Mouse (Mus musculus) hindbrain, embryonic 12.5 days (tissue): ENCODE results near the gene Gdf15. TPM values are rescaled to one million over a fixed set of nuclear protein-coding genes. Genes with fewer than 3 reads are reported as not detected.

Experiments
- ATAC-seq: fragments of 200-750 bp; cut with Nextera tagmentation; 2 replicates; pipeline ENCODE4 v1.8.0; 2017; ENCODE audit warnings: moderate TSS enrichment; ENCODE audit not compliant: low FRiP score
- H3K27ac ChIP-seq: fragments of 300-500 bp; sonication (generic); 2 replicates; pipeline ENCODE4 v1.5.1; 2016; ENCODE audit warnings: mild to moderate bottlenecking
- H3K27me3 ChIP-seq: fragments of 300-500 bp; sonication (generic); 2 replicates; pipeline ENCODE4 v1.6.1; 2016; ENCODE audit warnings: mild to moderate bottlenecking
- H3K36me3 ChIP-seq: fragments of 300-500 bp; sonication (generic); 2 replicates; pipeline ENCODE4 v1.6.1; 2016; ENCODE audit warnings: mild to moderate bottlenecking
- H3K4me1 ChIP-seq: fragments of 300-500 bp; sonication (generic); 2 replicates; pipeline ENCODE4 v1.6.1; 2016
- H3K4me2 ChIP-seq: fragments of 300-500 bp; sonication (generic); replicated peaks from 2 replicates; pipeline ENCODE4 v1.6.1; 2016; ENCODE audit warnings: mild to moderate bottlenecking
- H3K4me3 ChIP-seq: fragments of 300-500 bp; sonication (generic); 2 replicates; pipeline ENCODE4 v1.5.1; 2016; ENCODE audit warnings: mild to moderate bottlenecking
- H3K9ac ChIP-seq: fragments of 300-500 bp; sonication (generic); 2 replicates; pipeline ENCODE4 v1.6.1; 2016; ENCODE audit warnings: mild to moderate bottlenecking, moderate library complexity
- H3K9me3 ChIP-seq: fragments of 300-500 bp; sonication (generic); replicated peaks from 2 replicates; pipeline ENCODE4 v1.6.1; 2016; ENCODE audit warnings: mild to moderate bottlenecking
- WGBS: fragments of 180-500 bp; shearing (Covaris S2); methylation state at CpG from one replicate; pipeline ENCODE4 v1.1.7; 2016; 5-methylcytosine and 5-hydroxymethylcytosine counted together
- polyA plus RNA-seq: library from polyadenylated mRNA; unstranded; fragments of >200 nt; fragmentation: Nextera tagmentation; extraction: Ambion mirVana; gene quantifications from 2 replicates; pipeline ENCODE4 v1.2.1, GENCODE M21; 2016

Gdf15 gene
- polyA plus RNA-seq: 0.15 and 0.17 TPM in 2 replicates

DNA sequence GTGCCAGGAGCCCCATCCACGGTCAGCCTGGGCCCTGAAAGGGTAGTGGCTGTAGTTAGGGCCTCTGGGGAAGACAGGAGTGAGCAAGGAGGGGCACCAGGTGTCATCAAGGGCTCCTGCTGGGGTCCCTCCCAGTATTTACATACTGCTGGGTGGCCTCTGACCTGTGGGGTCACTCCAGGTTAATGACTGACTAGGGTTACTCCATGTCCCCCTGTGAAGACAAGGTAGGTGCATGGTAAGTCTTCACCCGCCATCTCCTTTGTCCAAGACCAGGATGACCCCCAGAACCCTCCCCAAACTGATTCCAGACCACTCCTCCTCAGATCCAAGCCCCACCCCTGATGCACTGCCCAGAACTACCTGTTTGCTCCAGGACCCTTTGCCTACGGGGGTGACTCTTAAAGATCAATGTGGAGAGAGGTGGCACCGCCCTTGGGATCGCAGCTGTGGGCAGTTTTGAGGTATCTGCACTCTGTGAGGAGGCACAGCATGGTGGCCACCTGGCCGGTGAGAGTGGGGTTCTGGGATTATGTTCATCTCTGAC lies at the start of gene Gdf15:
Gene Gdf15, minus strand, starts transcription at position 111 of the 547 bp plus-strand sequence.
- 80% methylated on average over 6 of the region's 6 CpGs for WGBS
- ATAC-seq: no peak
- no peak within 1 kb of the TSS for H3K9ac ChIP-seq

DNA sequence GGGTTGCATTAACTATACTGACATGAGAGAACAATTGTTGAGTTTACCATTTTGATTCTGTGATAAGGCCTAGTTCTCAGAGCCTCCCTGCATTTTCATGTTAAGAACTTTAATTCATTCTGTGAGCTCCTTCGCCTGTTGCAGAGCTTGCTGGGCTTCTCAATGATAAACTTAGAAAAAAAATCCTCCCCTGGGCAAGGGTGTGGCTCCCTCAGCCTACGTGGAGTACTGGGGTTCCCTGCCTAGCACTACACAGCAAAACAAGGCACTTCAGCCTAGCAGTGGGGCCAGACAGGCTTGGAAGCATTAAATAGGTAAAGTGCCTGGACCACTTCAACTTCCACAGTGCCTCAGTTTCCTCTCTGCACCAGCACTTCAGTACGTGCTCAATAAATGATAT lies 49.2 kb upstream of the Gdf15 start:
- peaks cover 26% of the 10 kb centered on the region for H3K36me3 ChIP-seq
- no peak overlapping the region for H3K4me2 ChIP-seq
- H3K27me3 ChIP-seq: peaks cover 6% of the 10 kb centered on the region; the same call in 1 of the 2 replicates
- 80% methylated on average over 3 of the region's 3 CpGs for WGBS
- H3K9me3 ChIP-seq: no peaks in the 10 kb centered on the region
- no peak overlapping the region for H3K9ac ChIP-seq
- H3K4me3 ChIP-seq: no peak overlapping the region
- H3K4me1 ChIP-seq: peaks cover 6% of the 10 kb centered on the region
- H3K27ac ChIP-seq: no peak overlapping the region
- ATAC-seq: no peak

More for the DNA sequence above, at the start of gene Gdf15:
- Histone ChIP-seq H3K9me3 (no peaks in the 10 kb centered on the region), H3K27me3 (peaks cover 21% of the 10 kb centered on the region), H3K4me3 (no peak within 1 kb of the TSS), H3K27ac (no peak within 1 kb of the TSS), H3K4me1 (peaks cover 37% of the 10 kb centered on the region), H3K4me2 (0 out of 2 replicates have a peak within 1 kb of the TSS, but pooled peaks have one; percentile 4), H3K36me3 (no peaks in the 10 kb centered on the region)

DNA sequence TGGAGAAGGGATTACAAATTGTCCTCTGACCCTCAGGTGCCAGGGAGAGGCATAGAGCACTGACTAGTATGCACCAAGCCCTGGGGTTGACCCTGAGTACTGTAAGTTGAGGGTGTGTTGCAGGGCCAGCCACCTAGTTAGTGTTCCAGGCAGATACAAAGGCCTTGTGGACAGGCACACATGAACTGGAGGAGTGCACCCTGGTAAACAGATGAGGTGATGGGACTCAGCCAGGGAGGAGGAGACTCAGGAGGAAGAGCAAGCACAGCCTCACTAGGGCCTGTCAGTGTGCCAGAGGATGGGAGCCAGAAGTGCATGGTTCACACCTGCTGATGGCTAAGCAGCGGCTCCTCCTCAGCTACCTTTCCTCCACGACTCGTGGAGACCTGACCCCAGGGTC lies 47.8 kb upstream of the Gdf15 start:
- Histone ChIP-seq H3K4me1 (peaks cover 6% of the 10 kb centered on the region), H3K9ac (no peak overlapping the region), H3K36me3 (peaks cover 27% of the 10 kb centered on the region), H3K4me2 (no peak overlapping the region), H3K4me3 (no peak overlapping the region), H3K27ac (no peak overlapping the region), H3K9me3 (no peaks in the 10 kb centered on the region), H3K27me3 (peaks cover 6% of the 10 kb centered on the region; the same call in 1 of the 2 replicates)
- no peak for ATAC-seq
- WGBS: 84% methylated on average over 3 of the region's 3 CpGs

DNA sequence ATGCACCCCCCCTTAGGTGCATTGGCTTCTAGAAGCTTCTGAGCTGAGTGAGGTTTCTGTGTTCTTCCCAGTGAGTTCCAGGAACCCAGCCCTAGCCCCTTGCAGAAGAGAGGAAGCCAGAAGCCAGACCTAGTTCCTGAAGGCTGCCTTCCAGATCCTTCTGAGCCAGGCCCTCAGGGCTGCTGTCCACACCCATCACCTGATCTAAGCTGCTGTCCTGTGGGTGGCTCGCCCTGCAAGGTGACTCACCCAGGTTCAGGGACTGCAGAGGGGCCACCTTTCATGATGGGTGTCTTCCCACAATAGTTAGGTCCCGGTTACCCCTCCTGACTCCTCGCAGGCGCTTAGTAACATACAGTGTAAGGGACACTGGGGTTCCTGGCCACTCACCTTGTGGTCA lies 47.1 kb upstream of the Gdf15 start:
- ATAC-seq: no peak
- H3K27me3 ChIP-seq: peaks cover 6% of the 10 kb centered on the region; the same call in 1 of the 2 replicates
- 91% methylated on average over 4 of the region's 4 CpGs for WGBS
- H3K4me3 ChIP-seq: no peak overlapping the region
- H3K9me3 ChIP-seq: no peaks in the 10 kb centered on the region
- H3K4me2 ChIP-seq: no peak overlapping the region
- H3K27ac ChIP-seq: no peak overlapping the region
- H3K36me3 ChIP-seq: peaks cover 27% of the 10 kb centered on the region
- peaks cover 13% of the 10 kb centered on the region for H3K4me1 ChIP-seq
- no peak overlapping the region for H3K9ac ChIP-seq

DNA sequence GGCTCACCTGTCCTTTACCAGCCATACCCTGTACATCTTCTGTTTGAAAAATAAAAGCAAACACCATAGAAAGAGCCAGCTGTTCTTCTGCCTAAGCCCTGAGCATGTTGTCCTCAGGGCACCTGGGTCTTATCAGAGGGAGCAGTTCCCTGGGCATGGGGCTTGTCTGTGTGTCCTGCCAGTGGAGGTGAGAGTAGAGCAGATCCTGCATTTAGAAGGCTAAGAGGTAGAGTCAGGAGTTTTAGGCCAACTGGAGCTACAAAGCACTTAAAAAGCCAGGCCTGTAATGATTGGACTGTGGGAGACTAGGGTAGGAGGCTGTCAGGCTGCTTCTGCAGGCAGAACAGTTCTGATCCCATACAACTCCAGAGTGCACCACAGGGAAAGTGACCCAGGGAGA lies 46.4 kb upstream of the Gdf15 start:
- no peak for ATAC-seq
- Histone ChIP-seq H3K4me3 (no peak overlapping the region), H3K9ac (no peak overlapping the region), H3K9me3 (no peaks in the 10 kb centered on the region), H3K4me1 (peaks cover 19% of the 10 kb centered on the region), H3K27ac (no peak overlapping the region), H3K27me3 (peaks cover 6% of the 10 kb centered on the region; the same call in 1 of the 2 replicates), H3K4me2 (no peak overlapping the region), H3K36me3 (peaks cover 27% of the 10 kb centered on the region)

DNA sequence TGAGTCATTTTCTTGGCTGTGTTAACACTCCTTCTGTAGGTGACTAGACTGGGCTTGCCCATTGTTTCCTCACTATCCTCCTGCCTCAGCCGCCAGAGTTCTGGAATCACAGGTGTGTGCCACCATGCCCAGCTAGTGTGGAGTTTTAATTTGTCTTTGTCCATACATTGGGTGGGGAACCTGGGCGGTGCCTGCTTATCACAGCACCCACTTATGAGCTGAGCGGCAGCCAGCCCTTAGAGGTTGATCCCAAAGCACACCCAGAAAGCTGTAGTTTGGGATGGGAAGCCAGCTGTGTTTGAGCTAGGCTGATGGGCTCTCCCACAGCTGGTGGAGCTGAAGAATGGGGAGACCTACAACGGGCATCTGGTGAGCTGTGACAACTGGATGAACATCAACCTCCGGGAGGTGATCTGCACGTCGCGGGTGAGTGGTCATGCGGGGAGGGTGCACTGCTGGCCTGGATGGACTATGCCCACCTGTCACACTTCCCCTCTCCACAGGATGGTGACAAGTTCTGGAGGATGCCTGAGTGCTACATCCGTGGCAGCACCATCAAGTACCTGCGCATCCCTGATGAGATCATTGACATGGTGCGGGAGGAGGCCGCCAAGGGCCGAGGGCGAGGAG lies 45.3 kb upstream of the Gdf15 start:
- no peak overlapping the region for H3K27ac ChIP-seq
- WGBS: 91% methylated on average over 15 of the region's 15 CpGs

DNA sequence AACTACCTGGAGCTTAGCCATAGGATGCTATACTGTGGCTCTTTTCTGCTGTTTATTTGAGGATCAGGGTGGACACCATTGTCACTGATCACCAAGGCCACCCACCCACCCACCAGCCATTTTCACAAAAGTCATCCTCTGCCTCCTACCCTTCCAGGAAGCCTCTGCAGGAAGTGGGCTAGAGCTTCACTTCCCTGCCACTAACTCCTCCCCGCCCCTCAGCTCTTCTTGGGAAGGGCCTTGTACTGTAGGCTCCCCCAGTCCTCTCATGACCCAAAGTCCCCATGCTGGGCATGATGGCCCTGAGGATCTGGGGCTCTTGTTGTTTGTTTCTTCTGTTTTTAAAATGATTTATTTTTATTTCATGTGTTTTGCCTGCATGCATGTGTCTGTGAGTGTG lies 43.1 kb upstream of the Gdf15 start:
- 95% methylated on average over 1 of the region's 1 CpGs for WGBS
- ATAC-seq: no peak

More for the DNA sequence above, 45.3 kb upstream of the Gdf15 start:
- Histone ChIP-seq H3K27me3 (peaks cover 4% of the 10 kb centered on the region; the same call in 1 of the 2 replicates), H3K9ac (no peak overlapping the region), H3K36me3 (peaks cover 27% of the 10 kb centered on the region), H3K4me3 (no peak overlapping the region), H3K9me3 (no peaks in the 10 kb centered on the region), H3K4me1 (peaks cover 21% of the 10 kb centered on the region), H3K4me2 (no peak overlapping the region)
- no peak for ATAC-seq

DNA sequence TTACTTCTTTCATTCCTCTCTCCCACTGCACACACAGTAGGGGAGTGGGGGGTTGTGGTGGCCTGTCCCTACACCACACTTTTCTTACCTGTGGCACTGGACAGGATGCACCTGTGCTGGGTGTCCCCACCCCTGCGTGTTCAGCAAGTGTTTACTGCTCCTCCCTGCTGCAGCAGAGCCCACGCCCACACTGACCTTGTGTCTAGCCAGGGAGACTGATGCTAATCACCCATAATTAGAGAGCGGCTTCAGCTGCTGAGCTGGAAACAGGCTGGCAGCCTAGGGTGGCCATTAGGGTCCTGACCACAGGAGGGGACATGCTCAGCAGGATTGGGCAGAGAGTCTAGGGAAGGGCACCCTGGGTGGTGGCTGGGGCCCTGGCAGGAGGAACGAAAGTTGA lies 42.5 kb upstream of the Gdf15 start:
- Histone ChIP-seq H3K4me2 (peak overlapping the region; percentile 79; the same call in 1 of the 2 replicates), H3K9ac (0 out of 2 replicates have a peak overlapping the region, but pooled peaks have one; percentile 70), H3K36me3 (peaks cover 27% of the 10 kb centered on the region), H3K4me1 (peaks cover 17% of the 10 kb centered on the region), H3K9me3 (no peaks in the 10 kb centered on the region), H3K4me3 (no peak overlapping the region), H3K27ac (no peak overlapping the region), H3K27me3 (no peaks in the 10 kb centered on the region)
- ATAC-seq: no peak
- 84% methylated on average over 4 of the region's 4 CpGs for WGBS

More for the DNA sequence above, 43.1 kb upstream of the Gdf15 start:
- H3K27me3 ChIP-seq: no peaks in the 10 kb centered on the region
- no peak overlapping the region for H3K4me2 ChIP-seq
- peaks cover 27% of the 10 kb centered on the region for H3K36me3 ChIP-seq
- no peaks in the 10 kb centered on the region for H3K9me3 ChIP-seq
- peaks cover 17% of the 10 kb centered on the region for H3K4me1 ChIP-seq
- H3K9ac ChIP-seq: no peak overlapping the region
- H3K27ac ChIP-seq: no peak overlapping the region
- H3K4me3 ChIP-seq: no peak overlapping the region

DNA sequence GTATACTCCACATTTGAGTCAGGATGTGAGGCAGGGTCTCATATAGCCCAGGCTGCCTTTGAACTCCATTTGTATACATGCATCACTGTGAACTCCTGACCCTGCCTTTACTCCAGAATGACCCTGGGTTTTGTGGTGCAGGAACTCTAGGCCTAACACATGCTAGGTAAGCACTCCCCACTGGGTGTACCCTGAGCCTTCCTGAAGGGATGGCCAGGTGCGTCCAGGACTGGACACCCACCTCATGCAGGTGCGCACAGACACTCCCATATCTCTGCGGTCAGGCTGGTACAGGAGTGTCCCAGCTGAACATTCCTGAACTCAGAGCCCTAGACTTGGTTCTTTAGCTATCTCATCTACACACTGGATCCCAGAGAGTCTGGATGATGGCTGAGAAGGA lies 41.9 kb upstream of the Gdf15 start:
- no peak for ATAC-seq
- WGBS: 90% methylated on average over 3 of the region's 3 CpGs
- H3K27ac ChIP-seq: peak overlapping the region; percentile 96

DNA sequence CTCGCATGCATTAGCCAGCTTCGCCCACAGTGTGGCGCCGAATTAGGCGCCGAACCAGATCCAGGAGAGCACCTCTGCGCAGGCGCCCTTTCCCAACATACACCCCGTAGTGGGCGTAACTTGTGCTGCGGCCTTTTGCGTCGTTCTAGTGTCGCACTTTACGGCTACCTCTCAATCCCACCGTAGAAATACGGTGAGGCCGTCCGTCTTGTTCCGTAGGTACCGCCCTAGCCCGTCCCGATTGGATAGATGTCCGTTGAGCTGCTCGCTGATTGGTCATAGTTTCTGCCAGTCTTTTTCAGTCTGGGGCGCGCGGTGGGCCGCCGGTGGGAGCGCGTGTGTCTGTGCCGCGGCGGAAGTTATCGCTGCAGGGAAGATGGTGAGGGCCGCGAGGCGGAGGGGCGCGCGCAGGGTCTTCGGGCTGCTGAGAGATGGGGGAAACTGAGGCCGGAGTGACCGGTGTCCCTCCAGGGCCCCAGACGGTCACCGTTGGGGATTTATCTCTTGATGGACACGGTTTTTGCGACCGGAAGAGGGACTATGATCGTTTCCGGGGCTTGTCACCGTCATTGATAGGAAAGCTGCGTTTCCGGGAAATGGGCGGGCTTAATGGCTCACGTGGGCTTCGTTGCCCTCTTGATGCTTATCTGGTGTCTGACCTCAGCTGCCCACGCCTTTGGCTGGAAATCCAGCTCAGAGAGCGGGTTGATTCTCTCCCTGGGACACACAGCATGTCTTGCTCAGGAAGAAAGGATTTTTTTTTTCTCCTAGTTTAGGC lies 41.0 kb upstream of the Gdf15 start, which contains the start of gene Lsm4:
Gene Lsm4, plus strand, starts transcription at position 170 of the 778 bp plus-strand sequence.
- peak; percentile 98 for ATAC-seq
- Histone ChIP-seq H3K9me3 (no peaks in the 10 kb centered on the region), H3K36me3 (peaks cover 13% of the 10 kb centered on the region), H3K27ac (peak within 1 kb of the TSS; percentile 96), H3K27me3 (no peaks in the 10 kb centered on the region), H3K4me2 (peak within 1 kb of the TSS; percentile 79), H3K9ac (peak within 1 kb of the TSS; percentile 70), H3K4me1 (peaks cover 17% of the 10 kb centered on the region), H3K4me3 (peak within 1 kb of the TSS; percentile 66)
- WGBS: under 1% methylated on average over 60 of the region's 60 CpGs

More for the DNA sequence above, 41.9 kb upstream of the Gdf15 start:
- Histone ChIP-seq H3K4me3 (peak overlapping the region; percentile 66), H3K27me3 (no peaks in the 10 kb centered on the region), H3K4me1 (peaks cover 17% of the 10 kb centered on the region), H3K9me3 (no peaks in the 10 kb centered on the region), H3K4me2 (peak overlapping the region; percentile 79), H3K36me3 (peaks cover 21% of the 10 kb centered on the region), H3K9ac (peak overlapping the region; percentile 70)

DNA sequence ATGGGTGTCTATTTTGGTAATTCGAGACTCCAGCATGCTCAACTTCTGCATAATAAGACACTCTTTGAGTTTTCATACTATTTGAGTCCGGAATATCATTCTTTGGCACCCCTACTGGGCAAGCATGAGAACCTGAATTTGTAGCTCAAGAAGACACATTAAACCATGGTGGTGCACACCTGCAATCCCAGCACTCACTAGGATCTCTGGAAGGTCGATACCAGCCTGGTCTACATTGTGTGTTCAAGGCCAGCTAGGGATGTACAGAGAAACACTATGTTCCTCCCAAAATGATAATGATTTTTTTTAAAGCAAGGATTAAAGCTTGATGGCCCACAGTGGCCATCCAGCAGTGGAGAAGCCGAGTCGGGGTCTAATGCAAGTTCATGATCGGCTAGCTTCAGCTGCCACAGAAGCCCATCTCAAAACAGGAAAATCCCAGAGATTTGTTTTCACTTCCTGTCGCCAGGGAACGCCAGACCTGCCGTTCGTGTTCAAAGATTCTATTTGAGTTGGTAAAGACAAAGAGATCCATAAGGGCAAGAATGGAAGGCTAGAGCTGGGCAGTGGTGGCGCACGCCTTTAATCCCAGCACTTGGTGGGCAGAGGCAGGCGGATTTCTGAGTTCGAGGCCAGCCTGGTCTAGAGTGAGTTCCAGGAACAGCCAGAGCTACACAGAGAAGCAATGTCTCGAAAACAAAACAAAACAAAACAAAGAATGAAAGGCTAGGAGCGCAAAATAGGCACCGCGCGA lies 40.2 kb upstream of the Gdf15 start:
- H3K27ac ChIP-seq: peak overlapping the region; percentile 96
- ATAC-seq: peak; percentile 55
- H3K9ac ChIP-seq: peak overlapping the region; percentile 58
- H3K27me3 ChIP-seq: no peaks in the 10 kb centered on the region
- peak overlapping the region; percentile 66 for H3K4me3 ChIP-seq
- H3K4me1 ChIP-seq: peaks cover 17% of the 10 kb centered on the region
- H3K4me2 ChIP-seq: peak overlapping the region; percentile 51
- 40% methylated on average over 19 of the region's 19 CpGs for WGBS
- no peaks in the 10 kb centered on the region for H3K9me3 ChIP-seq
- H3K36me3 ChIP-seq: peaks cover 5% of the 10 kb centered on the region; the same call in 1 of the 2 replicates
